Mouse (Mus musculus) cerebellum, adult 8-10 months (tissue): Measurements from ENCODE around the gene Dnmt3b.

ENCODE experiments used
- DNase-seq: peaks from one replicate; pipeline ENCODE4 v3.0.0; 2022

The Dnmt3b gene

GRCm38 (mm10) chr2:153649298-153650013 lies at the start of gene Dnmt3b:
Dnmt3b (plus strand) TSS chr2:153649450.
- DNase-seq = peak; percentile 52

GRCm38 (mm10) chr2:153600021-153600666 lies 49.1 kb upstream of the Dnmt3b start:
- peak; percentile 33 for DNase-seq

- no peak for DNase-seq
Observed at GRCm38 (mm10) chr2:153600667-153601648, 48.3 kb upstream of the Dnmt3b start.

GRCm38 (mm10) chr2:153603724-153604123 lies 45.5 kb upstream of the Dnmt3b start:
- DNase-seq = no peak

GRCm38 (mm10) chr2:153606421-153606820 lies 42.8 kb upstream of the Dnmt3b start:
- no peak for DNase-seq

- peak; percentile 82 for DNase-seq
Observed at GRCm38 (mm10) chr2:153607870-153608515, 41.3 kb upstream of the Dnmt3b start.

GRCm38 (mm10) chr2:153609058-153609457 lies 40.2 kb upstream of the Dnmt3b start:
- no peak for DNase-seq

GRCm38 (mm10) chr2:153609548-153609947 lies 39.7 kb upstream of the Dnmt3b start:
- peak; percentile 94 for DNase-seq

GRCm38 (mm10) chr2:153610426-153611240 lies 38.6 kb upstream of the Dnmt3b start:
- no peak for DNase-seq

GRCm38 (mm10) chr2:153611241-153611630 lies 38.0 kb upstream of the Dnmt3b start:
- no peak for DNase-seq

- no peak for DNase-seq
Observed at GRCm38 (mm10) chr2:153611743-153612142, 37.5 kb upstream of the Dnmt3b start.

- no peak for DNase-seq
Observed at GRCm38 (mm10) chr2:153612594-153613281, 36.5 kb upstream of the Dnmt3b start.

GRCm38 (mm10) chr2:153616893-153617292 lies 32.4 kb upstream of the Dnmt3b start:
- no peak for DNase-seq

GRCm38 (mm10) chr2:153618439-153618838 lies 30.8 kb upstream of the Dnmt3b start:
- DNase-seq = no peak

GRCm38 (mm10) chr2:153618889-153619288 lies 30.4 kb upstream of the Dnmt3b start:
- DNase-seq = no peak

GRCm38 (mm10) chr2:153622449-153622848 lies 26.8 kb upstream of the Dnmt3b start:
- no peak for DNase-seq

- DNase-seq = no peak
Observed at GRCm38 (mm10) chr2:153630950-153631349, 18.3 kb upstream of the Dnmt3b start.

GRCm38 (mm10) chr2:153631976-153632870 lies 17.0 kb upstream of the Dnmt3b start, which contains the start of gene Commd7:
Commd7 (minus strand) TSS chr2:153632781.
- peak; percentile 86 for DNase-seq

GRCm38 (mm10) chr2:153632871-153633226 lies 16.4 kb upstream of the Dnmt3b start:
- DNase-seq = no peak

- no peak for DNase-seq
Observed at GRCm38 (mm10) chr2:153633259-153633658, 16.0 kb upstream of the Dnmt3b start.
